Mouse (Mus musculus) R1 (cell line): ENCODE results near the gene Faf1.

Experiments
- DNase-seq: peaks from one replicate; pipeline ENCODE4 v3.0.0-alpha.2; 2018; ENCODE audit warnings: low read depth, low spot score

Gene Faf1

DNA sequence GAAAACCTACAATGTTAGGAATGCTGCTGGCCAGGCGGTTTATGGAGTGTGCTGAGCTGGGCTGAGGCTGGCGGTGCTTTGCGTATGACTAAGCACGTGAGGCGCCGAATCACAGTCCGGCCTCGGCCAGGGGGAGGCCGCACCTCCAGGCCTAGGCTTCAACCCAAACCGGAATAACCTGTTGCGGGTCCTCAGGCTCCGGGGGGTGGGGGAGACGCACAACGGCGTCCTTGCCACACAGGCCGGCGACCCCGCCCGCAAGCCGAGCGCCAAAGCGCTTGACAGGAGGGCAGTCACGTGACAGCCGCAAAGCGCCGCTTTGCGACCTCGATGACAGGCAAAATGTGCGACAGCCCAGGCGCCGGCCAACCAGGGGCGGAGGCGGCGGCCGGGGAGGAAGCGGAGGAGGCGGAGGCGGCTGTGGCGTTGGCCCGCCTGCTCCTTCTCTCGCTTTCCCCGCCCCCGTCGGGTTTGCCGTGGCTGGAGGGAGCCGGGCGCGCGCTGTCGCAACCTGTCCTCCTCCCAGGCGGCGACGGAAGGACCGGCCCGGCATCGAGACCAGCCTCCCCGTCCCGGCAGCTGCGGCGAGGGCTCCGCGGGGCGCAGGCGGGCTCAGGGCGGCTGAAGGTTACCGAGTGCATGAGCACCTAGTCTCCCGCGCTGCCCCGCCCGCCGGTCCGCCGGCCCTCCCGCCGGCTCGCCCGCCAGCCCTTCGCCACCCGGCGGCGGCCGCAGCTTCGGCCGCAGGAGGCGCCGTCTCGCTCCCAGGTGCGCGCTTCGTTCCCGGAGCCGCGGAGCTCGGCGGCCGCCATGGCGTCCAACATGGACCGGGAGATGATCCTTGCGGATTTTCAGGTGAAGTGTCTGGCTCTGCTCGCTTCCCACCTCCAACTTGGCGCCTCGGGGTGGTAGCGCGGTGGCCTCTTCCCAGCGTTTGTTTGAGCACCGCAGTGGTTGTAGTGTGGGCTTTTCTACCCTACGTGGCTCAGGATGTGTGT is at the start of gene Faf1:
TSS of gene Faf1 (plus strand) at position 371 of the 998 bp plus-strand sequence.
- peak; percentile 99 for DNase-seq

DNA sequence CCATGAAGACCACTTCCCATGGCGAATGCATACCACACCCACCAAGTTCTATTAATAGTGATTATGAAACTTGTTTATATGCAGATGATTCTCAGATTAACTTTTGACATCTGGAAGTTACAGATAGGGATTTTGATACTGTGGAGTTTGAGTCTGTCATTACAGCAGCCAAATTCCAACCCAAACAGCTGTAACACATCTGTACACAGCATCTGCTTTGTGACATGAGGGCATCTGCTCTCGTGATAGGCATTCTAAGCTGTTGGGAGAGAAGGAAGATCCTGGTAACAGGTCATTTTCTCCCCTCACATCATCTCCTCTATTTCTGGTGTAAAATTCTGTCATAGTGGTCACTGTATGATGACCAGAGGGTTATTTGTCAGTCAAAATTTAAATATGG is 46.2 kb upstream of the Faf1 start:
- no peak for DNase-seq

DNA sequence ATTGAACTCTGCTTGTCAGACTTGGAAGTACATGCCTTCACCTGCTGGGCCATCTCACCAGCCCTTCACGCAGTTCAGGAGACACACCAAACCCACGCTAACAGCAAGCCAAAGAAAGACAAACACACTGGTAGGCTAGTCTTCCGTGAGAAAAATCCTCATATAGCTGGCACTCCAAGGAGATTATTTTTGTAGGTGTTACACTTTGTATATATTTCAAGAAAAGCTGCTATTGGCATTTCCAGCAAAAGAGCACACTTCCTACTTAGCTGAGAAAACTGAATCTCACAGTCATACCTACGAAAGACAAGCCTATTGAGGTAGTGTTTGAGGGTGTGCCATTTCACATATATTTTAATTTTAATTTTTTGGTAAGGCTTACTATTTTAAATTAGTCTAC is 45.4 kb upstream of the Faf1 start:
- no peak for DNase-seq

DNA sequence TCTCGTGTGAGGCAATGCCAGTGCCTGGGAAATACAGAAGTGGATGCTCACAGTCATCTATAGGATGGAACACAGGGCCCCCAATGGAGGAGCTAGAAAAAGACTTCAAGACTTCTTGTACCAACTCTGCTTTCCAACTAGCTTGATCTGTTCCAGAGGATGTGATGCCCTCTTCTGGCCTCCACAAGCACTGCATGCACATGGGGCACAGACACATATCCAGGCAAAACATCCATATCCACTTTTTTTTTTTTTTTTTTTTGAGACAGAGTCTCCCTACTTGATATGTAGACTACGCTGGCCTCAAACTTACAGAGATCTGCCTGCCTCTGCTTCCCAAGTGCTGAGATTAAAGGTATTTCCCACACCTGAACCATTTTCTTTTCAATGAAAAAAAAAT is 41.4 kb upstream of the Faf1 start:
- DNase-seq: peak; percentile 75

DNA sequence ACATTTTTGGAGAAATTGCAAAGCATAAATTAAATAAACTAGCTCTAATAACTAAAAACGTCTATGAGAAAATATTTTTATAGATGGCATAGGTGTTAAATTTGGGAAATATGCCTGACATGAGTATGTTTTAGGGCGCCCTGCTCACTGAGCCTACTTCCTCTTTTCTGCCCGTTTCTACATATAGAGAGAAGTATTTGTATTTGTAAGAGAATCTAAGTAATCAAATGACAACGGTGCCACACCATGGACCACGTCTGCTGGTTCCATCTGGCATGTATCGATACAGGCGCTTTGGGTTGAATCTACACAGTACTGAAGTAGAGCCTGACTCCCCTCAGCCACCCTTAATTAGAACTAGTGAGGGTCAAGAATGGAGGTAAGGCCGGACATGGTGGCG is 37.0 kb upstream of the Faf1 start:
- DNase-seq: no peak

DNA sequence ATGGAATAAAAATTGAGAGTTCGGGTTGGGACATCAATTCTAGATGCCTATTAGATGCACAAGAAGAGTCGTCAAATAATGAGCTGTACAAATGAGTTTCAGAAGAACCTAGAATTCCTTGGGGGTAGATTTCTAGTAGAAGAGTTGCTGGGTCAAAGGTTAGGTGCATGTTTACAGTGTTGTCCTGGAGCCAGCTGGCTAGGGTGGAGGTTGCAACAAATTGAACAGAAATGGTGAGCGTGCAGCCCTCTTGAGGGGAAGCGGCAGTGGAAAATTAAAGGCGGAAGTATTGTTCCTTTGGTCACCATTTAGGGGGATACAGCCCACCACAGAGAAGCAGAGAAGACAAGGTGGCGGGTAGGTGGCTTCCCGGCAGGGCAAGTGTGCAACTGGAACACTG is 36.2 kb upstream of the Faf1 start:
- no peak for DNase-seq

DNA sequence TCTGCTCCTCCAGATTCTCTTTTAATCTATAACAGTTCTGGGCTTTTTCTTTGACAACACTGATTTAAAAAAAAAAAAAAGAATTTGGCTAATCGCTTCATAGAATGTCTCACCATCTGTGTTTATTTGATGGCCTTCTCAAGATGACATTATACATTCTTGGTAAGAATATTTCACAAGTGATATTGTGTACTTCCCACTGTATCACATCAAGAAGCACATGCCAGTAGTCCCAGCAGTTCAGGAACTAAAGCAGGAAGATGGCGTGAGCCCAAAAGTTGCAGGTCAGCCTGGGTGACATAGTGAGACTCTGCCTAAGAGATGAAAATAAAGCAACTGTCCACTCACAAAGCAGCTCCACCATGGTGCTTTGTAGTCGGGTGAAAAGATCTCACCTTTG is 34.9 kb upstream of the Faf1 start:
- DNase-seq: no peak

DNA sequence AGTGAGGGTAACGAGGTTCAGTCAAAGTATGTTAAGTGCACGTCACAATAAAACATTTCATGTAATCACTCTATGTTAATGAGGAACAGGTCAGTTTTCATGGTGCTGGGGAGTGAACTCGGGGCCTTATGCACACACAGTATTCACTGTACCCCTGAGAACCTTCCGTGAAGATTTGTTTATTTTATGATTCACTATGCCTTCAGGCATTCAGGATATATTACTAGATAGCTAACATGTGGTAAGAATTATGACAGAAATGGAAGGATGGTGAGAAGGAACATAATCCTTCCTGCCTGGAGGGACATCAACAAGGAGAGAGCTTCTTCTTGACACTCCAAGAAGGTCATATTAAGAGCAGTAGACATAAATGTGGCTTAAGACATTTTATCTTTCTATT is 29.1 kb upstream of the Faf1 start:
- DNase-seq: no peak

DNA sequence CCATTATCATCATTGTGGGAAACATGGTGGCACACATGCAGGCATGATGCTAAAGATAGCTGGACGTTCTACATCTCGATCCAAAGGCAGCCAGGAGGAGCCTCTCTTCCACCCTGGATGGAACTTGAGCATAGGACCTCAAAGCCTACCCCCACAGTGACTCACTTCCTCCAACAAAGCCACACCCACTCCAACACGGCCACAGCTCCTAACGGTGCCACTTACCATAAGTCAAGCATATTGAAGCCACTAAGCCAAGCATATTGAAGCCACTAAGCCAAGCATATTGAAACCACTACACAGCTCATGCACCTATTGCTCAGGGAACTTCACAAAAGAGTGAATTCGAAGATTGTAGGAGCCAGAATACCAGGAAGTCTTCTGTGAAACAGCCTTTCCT is 27.1 kb upstream of the Faf1 start:
- peak; percentile 31 for DNase-seq

DNA sequence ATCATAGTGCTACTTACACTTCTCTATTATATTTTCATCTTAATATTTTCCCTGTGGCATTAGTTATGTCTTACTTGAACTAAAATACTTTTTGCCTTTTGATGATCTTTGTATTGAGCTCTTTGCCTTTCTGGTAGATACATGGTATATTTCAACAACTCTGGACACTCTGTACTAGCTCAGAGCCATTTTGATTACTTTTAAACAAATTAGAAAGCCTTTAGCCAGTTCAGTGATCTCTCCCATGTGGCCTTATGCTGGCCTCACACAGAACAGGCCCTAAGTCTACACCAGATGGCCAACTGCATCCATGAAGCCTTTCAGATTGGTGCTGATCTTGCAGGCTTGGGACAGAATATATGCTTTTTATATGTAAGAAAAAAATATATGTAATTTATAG is 23.1 kb upstream of the Faf1 start:
- DNase-seq: no peak

DNA sequence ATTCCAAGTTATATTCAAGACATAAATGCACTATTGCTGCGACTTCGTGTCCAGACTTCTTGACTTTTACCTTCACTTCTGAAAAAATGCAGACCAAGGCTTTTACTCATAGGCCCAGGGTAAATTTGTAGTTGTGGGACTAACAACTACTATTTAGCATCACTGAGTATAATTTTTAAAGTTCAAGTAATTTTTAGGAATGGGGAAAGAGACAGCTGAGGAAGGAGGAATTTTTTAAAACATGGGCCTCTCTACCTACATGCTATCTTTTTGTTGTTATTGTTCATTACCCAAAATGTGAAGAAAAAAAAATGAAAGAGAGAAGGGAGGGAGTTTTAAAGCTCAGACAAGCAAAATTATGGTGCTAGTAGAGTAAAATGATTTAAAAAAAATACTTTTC is 21.7 kb upstream of the Faf1 start:
- DNase-seq: no peak

DNA sequence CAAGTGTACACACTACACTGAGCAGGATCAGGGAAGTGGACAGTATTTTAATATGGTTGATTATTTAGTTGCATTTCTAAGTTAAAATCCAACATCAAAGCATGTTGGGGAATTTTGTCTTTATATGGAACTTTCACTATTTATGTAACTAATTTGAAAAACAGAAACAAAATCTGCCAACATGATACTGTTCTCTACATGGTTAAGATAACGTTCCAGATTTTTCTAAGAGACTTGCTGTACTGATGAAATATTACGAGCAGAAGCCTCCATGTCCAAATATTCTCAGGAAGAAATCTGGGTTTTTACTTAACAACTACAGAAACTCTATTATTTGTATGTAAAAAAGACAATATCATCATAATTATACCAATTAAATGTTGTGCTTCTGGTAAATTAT is 20.6 kb upstream of the Faf1 start:
- no peak for DNase-seq

DNA sequence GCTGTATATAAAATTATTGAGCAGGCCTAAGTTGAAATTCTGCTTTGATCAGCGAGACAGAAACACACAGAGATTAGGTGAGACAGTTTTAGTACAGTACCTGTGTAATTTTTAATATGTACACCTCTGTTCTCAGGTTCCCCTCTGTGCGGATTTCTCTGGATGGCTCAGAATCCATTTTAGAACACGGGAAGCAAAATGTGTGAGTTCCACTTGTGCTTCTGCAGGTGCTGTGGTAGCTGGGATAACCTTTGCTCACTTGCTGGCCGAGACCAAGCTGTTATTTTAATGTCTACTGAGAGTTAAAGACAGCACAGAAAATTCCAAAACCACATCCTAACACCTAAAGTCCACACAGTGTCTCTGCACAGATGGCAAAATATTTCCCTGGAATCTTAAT is 20.1 kb upstream of the Faf1 start:
- no peak for DNase-seq

DNA sequence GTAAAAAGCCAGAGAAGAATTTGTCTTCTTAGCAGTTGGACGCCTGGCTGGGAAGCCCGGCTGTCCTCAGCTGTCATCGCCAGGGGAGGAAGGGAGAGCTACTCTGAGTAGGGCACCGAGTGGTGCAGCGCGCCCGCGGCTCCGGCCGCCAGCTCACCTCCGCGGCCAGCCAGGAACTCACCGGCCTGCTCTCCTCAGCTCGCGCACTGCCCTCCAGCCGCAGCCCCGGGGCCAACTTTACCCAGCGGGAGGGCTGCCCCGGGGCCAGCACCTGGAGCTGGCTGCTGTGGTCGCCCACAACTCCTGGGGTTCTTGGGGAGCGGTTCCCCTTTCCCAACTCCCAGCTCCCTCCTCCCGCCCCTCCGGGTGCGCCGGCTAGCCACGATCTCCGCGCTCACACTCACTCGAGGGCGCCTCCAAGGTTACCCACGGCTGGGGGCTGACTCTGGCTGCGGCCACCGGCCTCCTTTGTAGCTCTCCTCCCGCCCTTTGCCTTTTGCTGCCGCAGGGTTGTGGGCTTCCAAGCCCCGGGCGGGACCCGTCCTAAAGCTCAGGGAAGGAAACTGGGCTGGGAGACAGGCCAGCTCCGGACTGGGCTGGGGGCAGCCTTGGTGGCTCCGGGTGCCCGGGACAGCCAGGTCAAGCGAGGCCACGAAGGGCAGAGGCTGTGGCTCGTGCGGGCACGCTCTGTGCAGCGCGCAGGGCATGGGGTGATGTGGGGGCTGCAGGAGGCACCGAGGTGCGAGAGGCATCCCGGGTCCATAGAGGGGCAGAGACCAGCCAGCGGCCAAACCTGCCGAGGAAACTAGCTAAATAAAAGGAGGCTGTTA is 19.2 kb upstream of the Faf1 start:
- peak; percentile 66 for DNase-seq

DNA sequence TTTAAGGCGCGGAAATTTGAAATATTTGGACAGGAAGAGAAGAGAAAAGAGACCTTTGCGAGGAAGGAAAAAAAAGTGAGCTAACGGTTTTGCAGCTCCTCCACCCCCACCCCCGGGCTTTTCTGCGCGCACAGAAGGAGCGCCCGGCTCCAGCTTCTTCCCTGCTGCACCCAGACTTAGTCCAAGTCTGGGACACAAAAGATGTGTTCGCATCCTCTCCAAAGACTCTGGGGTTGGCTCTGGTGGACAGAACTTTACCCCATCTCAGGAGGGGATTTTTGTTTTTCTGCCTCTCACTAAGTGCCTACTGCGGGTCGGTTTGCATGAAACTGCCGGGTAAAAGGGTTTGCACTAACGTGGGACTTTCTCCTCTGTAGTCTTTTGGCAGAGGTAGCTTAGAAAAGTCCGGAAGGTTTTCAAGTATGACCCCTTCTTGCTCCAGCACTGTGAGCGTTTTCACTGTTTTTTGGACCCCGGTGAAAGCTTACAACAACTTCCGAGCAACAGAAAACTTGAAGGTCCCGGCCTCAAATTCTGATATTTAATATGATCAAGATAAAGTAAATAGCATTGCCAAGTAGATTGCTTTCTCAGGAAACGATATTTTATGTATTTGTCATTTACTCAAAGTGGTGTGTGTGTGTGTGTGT is 18.4 kb upstream of the Faf1 start:
- DNase-seq: peak; percentile 48

DNA sequence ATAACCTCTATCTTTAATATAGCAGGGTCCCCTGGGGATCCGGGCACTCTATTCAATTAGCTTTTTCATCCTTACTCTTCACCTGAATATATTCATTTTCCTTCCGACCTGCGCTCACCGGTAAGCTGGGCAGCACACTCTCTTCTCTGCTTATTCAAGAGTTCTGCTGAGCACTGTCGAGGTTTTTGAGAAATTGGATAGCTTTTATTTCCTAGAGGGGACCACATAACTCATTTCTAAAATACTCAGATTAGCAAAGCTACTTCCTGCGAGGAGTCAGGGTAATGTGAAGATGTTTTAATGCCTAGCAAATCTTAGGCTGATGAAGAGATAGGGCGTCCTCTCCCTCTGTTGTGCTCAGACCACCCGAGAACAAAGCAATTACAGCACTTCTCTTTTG is 17.6 kb upstream of the Faf1 start:
- no peak for DNase-seq

DNA sequence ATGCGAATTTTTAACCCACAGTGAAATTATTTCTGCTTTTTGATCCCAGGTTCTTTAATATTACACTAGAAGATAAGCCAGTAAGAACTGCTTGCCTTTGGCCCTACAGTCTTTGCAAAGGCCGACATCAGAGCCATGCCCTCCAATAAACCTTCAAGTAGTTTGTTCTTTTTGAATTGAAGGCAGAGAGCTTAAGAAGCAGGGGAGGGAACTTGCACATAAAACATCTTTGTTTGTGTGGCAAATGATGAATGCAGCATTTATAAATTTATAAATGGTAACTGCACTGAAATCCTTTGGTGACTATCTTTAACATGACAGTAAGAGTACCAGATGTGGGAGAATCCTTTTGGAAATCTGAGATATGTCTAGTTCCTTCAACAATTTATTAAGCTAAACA is 16.8 kb upstream of the Faf1 start:
- no peak for DNase-seq

DNA sequence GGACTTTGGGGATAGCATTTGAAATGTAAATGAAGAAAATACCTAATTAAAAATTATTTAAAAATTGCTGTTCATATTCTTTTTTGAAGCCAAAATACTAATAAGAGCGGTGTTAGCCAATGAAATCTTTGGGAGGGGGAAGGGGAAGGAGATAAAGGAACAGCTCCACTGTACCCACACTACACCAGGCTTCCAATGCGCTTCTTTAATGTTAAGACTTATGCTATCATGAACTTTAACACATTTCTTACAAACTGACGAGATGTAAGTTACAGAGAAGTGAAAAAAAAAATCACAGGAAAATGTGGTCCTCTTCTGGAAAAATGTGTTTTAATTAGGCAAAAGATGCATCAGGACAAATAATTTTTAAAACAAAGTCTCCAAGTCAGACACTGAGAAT is 15.8 kb upstream of the Faf1 start:
- DNase-seq: no peak

DNA sequence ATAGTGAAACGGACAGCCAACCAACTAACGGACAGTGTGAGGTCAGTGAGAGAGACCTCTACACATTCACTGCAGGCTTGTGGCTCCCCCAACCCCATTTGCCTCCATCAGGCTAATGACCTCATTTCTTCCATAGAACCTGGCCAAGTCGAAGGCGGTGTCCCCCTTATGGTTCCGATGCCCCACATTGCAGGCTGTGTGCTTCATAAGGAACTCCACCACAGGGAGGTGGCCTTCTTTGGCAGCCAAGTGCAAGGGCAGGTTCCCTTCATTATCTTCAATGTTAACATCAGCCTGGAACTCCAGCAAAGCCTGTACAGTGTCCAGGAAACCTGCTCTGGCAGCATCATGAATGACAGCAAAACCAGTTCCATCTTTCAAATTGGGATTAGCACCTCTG is 15.2 kb upstream of the Faf1 start:
- DNase-seq: no peak

DNA sequence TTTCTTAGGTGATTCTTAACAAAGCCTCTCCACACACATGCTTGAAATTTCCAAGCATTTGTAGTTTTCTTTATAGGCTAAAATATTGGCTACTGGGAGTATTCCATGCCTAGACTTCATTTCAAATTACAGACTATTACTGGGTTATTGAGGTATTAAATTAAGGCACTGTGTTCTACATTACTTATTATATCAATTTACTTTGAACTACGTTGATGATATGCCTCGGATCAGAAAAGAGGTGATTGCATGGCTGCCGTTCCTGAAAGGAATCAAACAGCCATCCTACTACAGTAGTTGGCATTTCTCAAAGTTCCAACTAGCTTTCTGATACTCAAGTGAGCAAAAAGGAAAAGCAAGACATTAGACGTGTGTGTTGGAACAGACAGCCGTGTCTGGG is 14.1 kb upstream of the Faf1 start:
- DNase-seq: no peak

DNA sequence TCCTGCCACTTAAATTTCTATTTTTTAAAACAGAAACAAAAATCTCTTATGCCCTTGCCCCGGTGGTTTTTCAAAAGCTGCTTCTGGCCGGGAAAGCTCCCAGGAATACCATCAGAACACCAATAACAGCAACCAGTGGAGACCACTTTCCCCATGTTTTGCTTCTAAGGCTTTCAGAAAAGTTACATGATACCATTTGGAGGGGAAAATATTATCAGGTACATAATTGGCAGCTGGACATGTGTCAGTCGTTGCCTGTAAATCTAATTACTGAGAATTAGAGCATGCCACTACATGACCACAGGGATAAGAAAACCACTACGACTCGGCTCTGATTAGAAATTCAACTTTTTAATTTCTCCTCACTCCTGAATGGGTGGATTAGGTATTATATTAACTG is 12.3 kb upstream of the Faf1 start:
- no peak for DNase-seq
